Mouse (Mus musculus) left cerebral cortex, adult 2 months (tissue): ENCODE results near the gene Itgb2. TPM values are rescaled to one million over a fixed set of nuclear protein-coding genes. Genes with fewer than 3 reads are reported as not detected.

Experiments used
- DNase-seq, 2 experiments: peaks; one replicate each; pipeline ENCODE4 v3.0.0; 2021 to 2022; ENCODE audit warnings: low spot score in 2 of 2, mixed read lengths in 1 of 2; ENCODE audit errors: extremely low spot score in 1 of 2
- H3K27ac ChIP-seq: fragments of 200-600 bp; 2 replicates; pipeline ENCODE4 v1.8.1; 2022
- H3K4me3 ChIP-seq: fragments of 200-600 bp; 2 replicates; pipeline ENCODE4 v1.8.1; 2022
- CTCF ChIP-seq: fragments of 200-600 bp; IDR thresholded peaks from 2 replicates; pipeline ENCODE4 v1.8.1; 2022; ENCODE audit warnings: antibody characterized with exemption, mild to moderate bottlenecking, moderate library complexity
- intact Hi-C: fragments of 180-260 bp; cut with DNase I; formaldehyde crosslinking; loops from one replicate; pipeline ENCODE4 v1.15.1; 2025
- total RNA-seq, 2 experiments: library from RNA; stranded (reverse); gene quantifications; 2 replicates each; pipeline ENCODE4 v1.2.3; 2021

The Itgb2 gene
- total RNA-seq, 2 experiments from 2014 or later: 3.0 to 3.5 TPM

GRCm38 (mm10) chr10:77506526-77506925 lies 23.5 kb upstream of the Itgb2 start:
- intact Hi-C loops: loop anchor here (5.0 kb wide), 1 partner anchor 89 kb away; the partner anchor contains the start of gene Adarb1

DNA sequence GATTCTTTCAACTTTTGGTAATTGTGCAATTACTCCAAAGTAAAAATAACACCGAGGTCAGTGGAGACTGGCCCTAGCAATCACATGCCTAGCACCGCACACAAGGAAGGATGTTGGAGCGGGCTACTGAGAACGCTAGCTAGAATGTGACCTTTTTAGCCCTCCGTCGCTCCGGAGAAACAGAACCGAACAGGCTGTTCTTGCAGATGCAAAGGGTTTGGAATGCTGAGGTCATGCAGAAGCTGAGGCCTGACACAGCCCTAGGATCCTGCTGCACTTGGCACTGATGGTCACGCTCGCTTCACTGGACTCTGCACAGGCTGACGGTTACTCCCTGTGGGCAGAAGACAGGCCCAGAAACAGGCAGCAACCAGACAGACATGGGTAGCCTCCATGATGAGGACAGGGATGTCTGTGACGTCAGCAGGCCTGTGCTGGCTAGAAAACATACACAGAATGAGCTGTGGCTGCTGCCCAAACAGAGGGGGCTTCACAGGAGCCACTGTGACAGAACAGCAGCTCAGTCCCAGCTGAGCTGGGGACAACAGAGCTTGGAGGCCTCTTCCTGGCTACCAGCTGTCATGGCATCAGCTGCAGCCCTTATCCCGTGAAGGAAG lies 23.0 kb upstream of the Itgb2 start:
- intact Hi-C loops: loop anchor here (5.0 kb wide), 1 partner anchor 90 kb away; the partner anchor contains the start of gene Adarb1
- Histone ChIP-seq H3K4me3 (no peak overlapping the region), H3K27ac (peak overlapping the region; percentile 44)
- no peak for TF ChIP-seq CTCF
- no peak for DNase-seq

More at GRCm38 (mm10) chr10:77506526-77506925, 23.5 kb upstream of the Itgb2 start:
- no peak for DNase-seq
- TF ChIP-seq CTCF: no peak
- Histone ChIP-seq H3K27ac (no peak overlapping the region), H3K4me3 (no peak overlapping the region)

GRCm38 (mm10) chr10:77507779-77508178 lies 22.3 kb upstream of the Itgb2 start:
- no peak for TF ChIP-seq CTCF
- H3K4me3 ChIP-seq: no peak overlapping the region
- no peak overlapping the region for H3K27ac ChIP-seq
- DNase-seq: no peak
- intact Hi-C loops: loop anchor here (2.0 to 5.0 kb wide), 2 partner anchors 90 to 155 kb away; partner anchors contain the start of gene Adarb1

DNA sequence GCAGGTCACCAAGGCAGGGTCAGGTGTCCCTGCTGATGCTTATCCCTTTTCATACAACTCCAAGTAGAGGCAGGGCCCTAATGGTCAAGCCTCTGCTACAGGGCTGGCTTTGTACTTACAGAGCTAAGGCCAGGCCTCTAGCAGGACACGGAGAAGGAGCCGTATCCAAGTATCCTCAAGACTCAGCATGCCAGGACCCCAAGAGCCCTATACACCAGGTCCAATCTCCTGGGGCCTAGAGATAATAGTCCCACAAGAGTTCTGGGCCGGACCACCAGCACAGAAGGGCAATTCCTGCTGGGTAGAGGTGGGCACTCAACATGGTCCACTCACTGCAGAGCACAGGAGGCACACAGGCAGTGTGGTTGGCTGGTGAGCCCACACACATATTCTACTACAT lies 21.3 kb upstream of the Itgb2 start:
- intact Hi-C loops: loop anchor here (1.0 to 5.0 kb wide), 3 partner anchors 91 to 225 kb away; partner anchors contain the start of gene Adarb1
- Histone ChIP-seq H3K27ac (no peak overlapping the region), H3K4me3 (no peak overlapping the region)
- DNase-seq: no peak
- no peak for TF ChIP-seq CTCF

GRCm38 (mm10) chr10:77509403-77510187 lies 20.5 kb upstream of the Itgb2 start:
- Histone ChIP-seq H3K4me3 (no peak overlapping the region), H3K27ac (peak overlapping the region; percentile 47; the same call in 1 of the 2 replicates)
- peak; percentile 73 to 84 for DNase-seq
- intact Hi-C loops: loop anchor here (1.0 to 5.0 kb wide), 3 partner anchors 92 to 226 kb away; partner anchors contain the start of gene Adarb1
- peak; percentile 86 for TF ChIP-seq CTCF

GRCm38 (mm10) chr10:77510225-77510982 lies 19.6 kb upstream of the Itgb2 start:
- peak overlapping the region; percentile 47; the same call in 1 of the 2 replicates for H3K27ac ChIP-seq
- TF ChIP-seq CTCF: no peak
- intact Hi-C loops: no loop called here
- no peak for DNase-seq
- no peak overlapping the region for H3K4me3 ChIP-seq

- intact Hi-C loops: loop anchor here (5.0 kb wide), 3 partner anchors 67 to 362 kb away; partner anchors contain the start of genes Pttg1ip and Ube2g2
- no peak; the same call in 1 of the 2 replicates for TF ChIP-seq CTCF
- H3K4me3 ChIP-seq: peak within 1 kb of the TSS; percentile 83
Observed at GRCm38 (mm10) chr10:77515385-77516348, 14.4 kb upstream of the Itgb2 start, which contains the start of gene Fam207a. Fam207a (minus strand) TSS chr10:77515785.

DNA sequence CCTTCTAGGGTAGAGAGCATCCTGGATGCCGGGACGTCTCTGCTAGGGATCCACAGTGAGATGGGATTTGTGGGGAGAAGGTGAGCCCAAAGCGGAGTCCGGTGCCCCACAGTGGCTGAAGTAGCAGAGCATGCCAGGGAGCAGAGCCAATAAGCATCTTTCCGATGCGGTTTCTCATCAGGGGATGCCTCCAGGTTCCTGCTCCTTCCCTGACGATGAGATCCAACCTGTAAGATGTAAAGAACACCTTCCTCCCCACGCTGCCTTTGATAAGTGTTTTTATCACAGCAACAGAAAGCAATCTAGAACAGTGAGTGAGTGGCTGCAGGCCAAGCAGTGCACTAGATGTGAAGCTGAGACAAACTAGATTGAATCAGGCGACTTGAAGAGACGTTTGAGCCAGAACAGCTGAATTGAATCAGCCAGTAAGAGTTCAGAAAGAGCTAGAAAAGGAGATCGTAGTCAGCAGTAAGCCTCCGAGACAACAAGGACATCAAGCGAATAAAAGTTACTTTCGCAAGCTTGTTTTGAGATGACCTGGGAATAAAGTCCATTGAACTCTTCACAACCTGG lies 13.6 kb upstream of the Itgb2 start:
- intact Hi-C loops: loop anchor here (5.0 kb wide), 3 partner anchors 66 to 361 kb away; partner anchors contain the start of genes Pttg1ip and Ube2g2

More at GRCm38 (mm10) chr10:77515385-77516348, 14.4 kb upstream of the Itgb2 start, which contains the start of gene Fam207a:
- peak within 1 kb of the TSS; percentile 80 for H3K27ac ChIP-seq
- DNase-seq: peak; percentile 94 to 95

GRCm38 (mm10) chr10:77517066-77517620 lies 12.9 kb upstream of the Itgb2 start:
- H3K27ac ChIP-seq: no peak overlapping the region
- intact Hi-C loops: loop anchor here (1.0 to 5.0 kb wide), 4 partner anchors 49 to 360 kb away; partner anchors contain the start of genes Pttg1ip and Ube2g2
- peak; percentile 64 to 75 for DNase-seq
- H3K4me3 ChIP-seq: no peak overlapping the region
- peak; percentile 82 for TF ChIP-seq CTCF

More for the DNA sequence above, 13.6 kb upstream of the Itgb2 start:
- H3K27ac ChIP-seq: peak overlapping the region; percentile 80
- no peak for DNase-seq
- peak overlapping the region; percentile 83 for H3K4me3 ChIP-seq
- TF ChIP-seq CTCF: no peak
